Mouse (Mus musculus): Measurements from ENCODE around the gene Lpgat1.

DNA sequence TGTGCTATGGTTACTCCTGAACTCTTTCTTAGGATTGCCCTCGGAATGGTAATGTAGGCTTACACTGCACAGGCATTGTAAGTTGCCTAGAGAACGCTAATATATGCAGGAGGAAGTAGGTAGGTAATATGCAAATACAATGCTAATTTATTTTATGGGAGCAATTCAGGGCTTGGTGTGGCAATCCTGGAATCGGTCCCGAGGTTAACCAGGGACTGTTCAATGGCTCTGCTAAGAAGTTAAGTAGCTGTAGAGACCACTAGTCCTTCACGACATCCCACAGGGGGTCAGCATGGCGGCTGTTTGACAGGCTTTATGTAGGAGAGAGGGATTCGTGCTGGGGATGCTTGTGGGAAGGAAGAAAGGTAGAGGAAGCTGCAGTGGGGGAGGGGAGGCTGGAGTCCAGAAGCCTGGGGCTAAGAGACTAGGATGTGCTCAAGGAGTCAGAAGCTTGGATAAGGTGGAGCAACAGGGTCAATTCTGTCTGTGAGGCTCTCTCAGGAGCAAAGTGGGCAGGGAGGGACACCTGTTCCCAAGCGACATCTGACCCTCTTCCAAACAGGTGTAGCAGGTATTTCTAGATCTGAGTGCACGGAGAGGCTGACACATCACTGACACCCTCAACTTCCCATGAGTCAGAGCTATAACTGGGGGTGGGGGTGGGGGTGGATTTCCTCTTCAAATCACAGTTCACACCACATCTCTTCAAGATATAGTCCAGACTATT, 84.6 kb downstream of the Lpgat1 start:
- TF ChIP-seq GATA1 (IDR thresholded peaks at IDR 0.05; ENCODE audit: borderline replicate concordance, low read length) (no peak), FLI1 (IDR thresholded peaks at IDR 0.05; ENCODE audit: low read length) (no peak)
